Mouse (Mus musculus): ENCODE results near the gene Kifc3. TPM values are rescaled to one million over a fixed set of nuclear protein-coding genes. Genes with fewer than 3 reads are reported as not detected.
"Not testable (repeated sequence)": the region's sequence is repeated elsewhere in the genome, so short reads cannot be mapped to it uniquely, and the experiment has no call there.

Kifc3 gene
- total RNA-seq (2021): 100 to 1,000 TPM; 116 to 117 TPM
- long read RNA-seq, experiment 1, transcript Kifc3-201 (20 exons, 3,277 nt): major isoform, 30 of 106 reads
- long read RNA-seq, experiment 1, partial matches to known transcripts: 17 of 106 reads
- long read RNA-seq, experiment 1, other reads (novel, unspliced or antisense): 58 of 106 reads
- long read RNA-seq, experiment 2, transcript Kifc3-201 (20 exons, 3,277 nt): major isoform, 91 of 337 reads
- long read RNA-seq, experiment 2, partial matches to known transcripts: 35 of 337 reads
- long read RNA-seq, experiment 2, other reads (novel, unspliced or antisense): 210 of 337 reads

DNA sequence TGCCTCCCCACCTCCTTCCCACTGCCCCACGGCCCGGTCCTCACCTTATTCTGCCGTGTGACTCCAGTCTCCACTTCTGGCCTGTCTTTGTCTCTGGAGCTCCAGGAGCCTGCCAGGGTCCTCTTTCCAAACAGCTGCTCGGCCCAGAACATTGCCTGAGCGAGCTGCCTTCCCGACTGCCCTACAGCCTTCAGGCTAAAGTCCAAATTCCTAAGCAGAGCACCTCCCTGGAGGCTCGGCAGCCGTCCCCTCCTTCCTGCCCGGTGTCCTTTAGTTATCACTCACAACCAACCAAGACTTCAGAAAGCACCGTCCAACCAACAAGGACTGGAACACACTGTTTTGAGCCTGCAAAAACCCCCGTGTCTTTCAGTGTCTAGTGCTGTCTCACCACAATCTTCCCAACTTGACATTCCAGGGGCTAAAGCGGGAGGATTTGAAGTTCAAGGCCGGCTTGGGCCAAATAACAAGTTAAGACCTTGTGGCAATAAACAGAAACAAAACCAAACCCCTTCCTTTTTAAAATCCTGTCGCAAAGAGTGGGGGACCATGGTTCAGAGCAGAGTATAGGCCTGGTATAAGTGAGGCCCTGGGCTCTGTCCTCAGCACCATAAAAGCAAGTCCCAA is at the start of gene Kifc3:
TSS of gene Kifc3 (minus strand) at position 164 of the 627 bp plus-strand sequence.
- no peak for DNase-seq (ENCODE audit: low spot score in 2 of 2)

DNA sequence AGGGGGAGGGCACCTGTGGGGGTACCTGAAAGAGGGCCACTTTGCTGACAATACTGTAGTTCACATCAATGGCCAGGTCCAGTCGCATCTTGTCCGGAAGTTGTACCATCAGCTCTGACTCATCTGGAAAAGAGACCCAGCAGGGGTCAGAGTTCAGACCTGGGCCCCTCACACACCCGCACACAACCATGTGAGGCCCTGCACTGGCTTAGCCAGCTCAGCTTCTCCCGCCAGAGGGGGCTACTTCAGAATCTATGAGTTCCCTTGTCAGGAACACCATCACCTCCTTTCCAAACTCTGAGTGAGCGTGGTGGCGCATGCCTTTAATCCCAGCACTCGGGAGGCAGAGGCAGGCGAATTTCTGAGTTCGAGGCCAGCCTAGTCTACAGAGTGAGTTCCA is 49.4 kb upstream of the Kifc3 start:
- no peak for DNase-seq (ENCODE audit: low spot score in 2 of 2)

DNA sequence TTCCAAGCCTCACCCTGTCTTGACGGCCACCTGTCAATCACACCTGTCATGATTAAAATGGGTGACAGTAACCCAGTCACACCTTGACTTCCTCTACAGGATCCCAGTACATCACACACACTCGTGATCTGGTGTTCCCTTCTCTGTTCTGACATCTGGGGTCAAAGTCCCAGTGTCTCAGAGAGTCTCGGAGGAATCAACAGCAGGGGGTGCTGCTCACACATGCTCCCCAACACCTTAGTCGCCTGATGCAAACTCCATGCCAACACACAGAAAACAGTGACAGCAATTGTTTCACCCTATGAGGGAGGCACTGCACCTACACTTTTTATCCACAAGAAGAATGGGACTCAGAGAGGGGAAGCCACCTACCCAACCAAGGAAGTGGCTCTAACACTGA is 47.2 kb upstream of the Kifc3 start:
- DNase-seq (ENCODE audit: low spot score in 2 of 2): no peak

DNA sequence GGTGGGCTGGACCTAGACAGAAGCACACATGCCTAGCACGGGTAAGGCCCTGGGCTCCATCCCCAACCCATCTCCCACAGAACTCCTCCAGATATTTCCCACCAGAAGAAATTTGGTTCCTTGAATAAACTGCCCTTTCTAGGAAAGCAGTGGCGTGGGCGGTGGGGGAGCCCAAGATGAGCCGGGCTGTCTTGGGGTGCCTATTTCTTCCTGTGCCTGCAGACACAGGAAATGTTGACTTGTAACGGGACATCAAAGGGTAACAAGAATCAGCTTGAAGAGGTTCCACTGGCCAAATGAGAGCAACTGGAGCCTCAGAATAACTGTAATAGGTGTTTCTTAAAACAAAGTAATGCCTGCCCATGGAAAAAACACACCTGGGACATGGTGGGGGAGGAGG is 44.7 kb upstream of the Kifc3 start:
- no peak for DNase-seq (ENCODE audit: low spot score in 2 of 2)

DNA sequence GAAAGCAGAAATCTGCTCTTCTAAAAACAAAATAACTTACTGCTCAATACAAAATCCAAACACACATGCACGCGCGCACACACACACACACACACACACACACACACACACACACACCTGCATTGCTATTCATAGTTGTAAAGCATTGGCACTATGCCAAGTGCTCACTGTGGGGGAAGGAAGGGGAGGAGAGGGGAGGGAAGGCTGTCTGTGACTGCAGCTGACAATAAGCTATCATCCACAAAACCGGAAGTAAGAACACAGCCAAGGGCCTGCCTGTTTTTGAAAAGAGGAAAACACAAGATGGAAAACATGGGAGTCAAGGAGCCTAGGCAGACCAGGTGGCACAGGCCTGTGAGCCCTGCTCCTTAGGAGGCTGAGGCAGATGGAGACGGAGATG is 42.6 kb upstream of the Kifc3 start:
- no peak for DNase-seq (ENCODE audit: low spot score in 2 of 2)

DNA sequence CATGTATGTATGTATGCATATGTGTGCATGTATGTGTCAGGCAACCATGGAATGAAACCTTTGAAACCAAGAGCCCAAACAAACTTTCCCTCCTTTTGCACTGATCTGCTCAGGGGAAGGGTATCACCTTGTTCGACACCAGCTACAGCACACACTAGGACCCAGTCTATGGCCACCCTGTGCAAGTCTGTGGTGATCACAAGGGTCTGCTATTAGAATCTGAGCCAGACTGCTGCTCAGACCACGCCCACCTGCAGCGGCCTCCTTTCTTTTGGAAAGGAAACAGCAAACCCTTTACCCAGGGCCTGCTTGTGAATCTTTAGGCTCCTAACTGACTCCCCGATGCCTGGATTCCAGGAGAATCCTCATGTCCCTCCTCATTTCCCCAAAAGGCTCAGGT is 41.2 kb upstream of the Kifc3 start:
- no peak for DNase-seq (ENCODE audit: low spot score in 2 of 2)

DNA sequence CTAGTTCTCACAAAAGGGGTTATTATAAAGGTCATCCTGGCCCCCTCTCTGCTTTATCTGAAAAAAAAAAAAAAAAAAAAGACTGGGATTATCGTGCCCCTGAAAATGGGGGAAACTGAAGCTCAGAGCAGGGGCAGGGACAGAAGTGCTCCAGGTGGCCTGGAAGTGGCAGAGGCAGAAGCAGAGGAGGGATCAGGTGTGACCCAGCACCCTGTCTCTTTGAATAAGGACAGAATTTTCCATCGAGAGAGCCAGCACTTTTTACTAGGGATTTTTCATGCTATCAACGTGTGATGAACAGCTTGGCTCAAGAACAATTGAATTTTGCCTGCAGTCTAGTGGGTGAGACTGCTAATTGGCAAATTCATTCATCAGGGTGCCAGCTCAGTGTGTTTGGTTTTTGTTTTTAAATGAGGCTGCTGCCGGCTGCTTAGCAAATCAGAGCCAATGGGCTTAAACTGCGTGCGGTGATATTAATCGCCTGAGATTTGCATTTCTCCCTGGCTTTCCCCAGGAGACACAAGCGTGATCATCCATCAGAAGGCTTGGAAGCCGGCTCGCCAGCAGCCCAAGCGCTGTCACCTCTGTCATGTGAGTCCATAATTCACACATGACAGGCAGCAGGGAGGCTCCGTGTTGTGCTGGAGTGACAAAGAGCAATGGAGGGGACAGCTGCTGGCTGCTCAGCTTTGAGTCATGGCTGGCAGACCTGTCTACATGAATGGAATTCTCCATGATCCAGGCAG is 40.4 kb upstream of the Kifc3 start:
- no peak for DNase-seq (ENCODE audit: low spot score in 2 of 2)

DNA sequence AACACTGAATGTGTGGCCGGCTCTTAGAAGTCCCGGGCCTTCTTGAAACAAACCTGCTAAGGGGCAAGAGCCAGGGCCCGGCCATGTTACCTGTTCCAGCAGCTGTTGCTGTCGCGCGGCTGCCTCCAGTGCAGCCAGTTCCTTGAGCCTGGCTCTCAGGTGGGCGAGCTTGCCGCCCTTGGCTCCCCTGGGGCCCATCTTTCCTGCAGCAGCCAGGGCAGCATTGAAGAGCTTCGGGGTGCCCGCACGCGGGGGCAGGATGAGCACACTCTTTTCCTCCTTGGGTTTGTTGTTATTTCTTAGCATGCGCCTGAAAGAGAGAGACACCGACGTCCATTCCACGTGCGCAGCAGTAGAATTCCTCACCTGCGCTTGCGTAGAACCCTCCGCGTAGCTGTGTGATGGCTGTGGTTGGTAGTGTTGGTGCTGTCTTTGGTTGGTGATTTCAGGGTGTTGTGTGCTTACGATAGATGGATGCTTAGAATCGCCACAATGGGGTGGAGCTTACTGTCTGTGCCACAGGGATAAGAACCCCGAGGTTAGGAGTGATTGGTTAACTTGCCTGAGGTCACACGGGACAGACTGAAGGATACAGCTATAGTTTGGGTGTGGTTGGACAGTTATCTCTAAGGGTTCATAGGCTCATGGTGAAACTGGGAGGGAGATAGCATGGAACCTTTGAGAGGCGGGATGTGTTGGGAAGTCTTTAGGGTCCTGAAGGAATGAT is 39.6 kb upstream of the Kifc3 start:
- DNase-seq (ENCODE audit: low spot score in 2 of 2): no peak

DNA sequence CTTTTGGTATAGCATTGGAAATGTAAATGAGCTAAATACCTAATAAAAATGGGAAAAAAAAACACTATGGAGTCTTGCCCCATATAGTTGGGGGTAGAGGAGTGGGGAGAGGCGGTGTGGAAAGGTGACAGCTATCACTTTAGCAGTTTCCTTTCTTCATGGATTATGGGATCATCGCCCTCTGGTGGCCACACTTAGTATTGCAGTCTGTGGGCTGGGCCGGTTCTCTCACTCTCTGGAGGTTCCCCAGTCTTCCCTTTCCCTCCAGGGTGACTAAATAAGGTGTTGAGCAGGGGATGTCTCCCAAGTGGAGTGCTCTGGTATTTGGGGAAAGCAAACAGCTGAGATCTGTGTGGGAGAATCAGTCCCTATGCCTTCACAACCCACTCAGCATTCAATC is 33.1 kb upstream of the Kifc3 start:
- peak; percentile 50 to 69 for DNase-seq (ENCODE audit: low spot score in 2 of 2)

DNA sequence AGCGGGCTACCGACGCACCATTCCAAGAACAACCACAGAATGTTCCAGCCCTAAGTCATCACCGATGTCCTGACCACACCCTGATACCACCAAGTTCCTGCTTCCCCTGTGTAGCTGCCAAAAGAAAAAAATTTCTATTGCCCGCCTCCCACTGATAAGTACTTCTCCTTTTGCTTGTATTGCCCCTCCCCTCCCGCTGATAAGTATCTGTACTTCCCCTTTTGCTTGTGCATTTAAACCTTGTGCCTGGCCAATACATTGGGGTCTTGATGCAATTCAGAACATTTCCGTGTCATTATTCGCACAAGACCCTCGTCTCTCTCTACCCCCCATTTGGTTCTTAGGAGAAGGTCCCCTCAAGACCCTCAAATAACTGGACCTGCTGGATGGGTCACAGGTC is 27.5 kb upstream of the Kifc3 start:
- DNase-seq (ENCODE audit: low spot score in 2 of 2): not testable (repeated sequence)

DNA sequence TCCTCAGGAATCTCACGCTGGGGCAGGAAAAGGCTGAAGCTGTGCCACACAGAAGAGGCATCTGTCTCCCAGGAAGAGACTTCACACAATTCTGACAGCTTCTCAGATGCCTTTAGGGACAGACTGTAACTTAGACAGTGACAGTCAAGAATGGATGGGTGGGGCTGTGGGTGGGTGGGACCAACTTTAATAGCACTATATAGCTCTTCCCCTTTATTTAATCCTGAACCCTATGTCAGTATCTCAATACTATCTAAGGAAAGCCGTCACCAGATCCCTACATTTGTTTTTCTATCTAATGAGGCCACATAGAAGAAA is 24.5 kb upstream of the Kifc3 start:
- DNase-seq (ENCODE audit: low spot score in 2 of 2): no peak

DNA sequence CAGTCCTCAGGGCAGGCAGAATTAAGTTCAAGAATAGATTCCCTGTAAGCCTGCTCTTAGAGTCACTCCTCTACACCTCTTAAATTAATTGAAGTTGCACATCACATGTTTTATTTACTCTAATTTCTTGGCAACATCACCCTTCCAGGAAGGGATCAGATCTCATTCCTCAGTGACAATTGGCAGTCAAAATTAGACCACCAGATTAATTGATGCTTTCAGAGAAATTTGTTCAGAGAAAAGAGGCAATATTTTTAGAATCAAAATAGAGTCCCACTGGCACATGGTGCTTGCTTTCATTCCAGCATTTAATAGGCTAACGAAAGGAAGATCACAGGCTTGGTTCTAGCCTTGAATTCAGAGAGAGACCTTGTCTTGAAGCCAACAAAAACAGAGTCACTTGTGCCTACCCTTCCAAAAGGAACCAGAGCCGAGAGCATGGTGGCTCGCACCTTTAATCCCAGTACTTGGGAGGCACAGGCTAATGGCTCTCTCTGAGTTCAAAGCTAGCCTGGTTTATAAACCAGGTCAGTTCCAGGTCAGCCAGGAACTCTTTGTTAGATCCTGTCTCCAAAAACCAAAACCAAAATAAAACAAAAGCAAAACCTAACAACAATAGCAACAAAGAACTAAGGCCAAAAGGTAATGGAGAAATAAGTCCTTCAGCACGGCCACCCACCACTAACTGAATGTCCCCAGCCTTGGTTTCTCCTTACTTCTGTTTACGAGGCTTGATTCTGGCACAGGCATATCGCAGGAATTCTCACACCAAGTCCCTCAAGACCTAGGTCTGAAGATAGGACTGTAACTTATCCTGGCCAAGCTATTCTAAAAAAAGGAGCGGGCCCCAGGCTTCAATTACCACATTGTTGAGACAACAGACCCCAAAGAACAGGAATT is 23.9 kb upstream of the Kifc3 start:
- DNase-seq (ENCODE audit: low spot score in 2 of 2): no peak

DNA sequence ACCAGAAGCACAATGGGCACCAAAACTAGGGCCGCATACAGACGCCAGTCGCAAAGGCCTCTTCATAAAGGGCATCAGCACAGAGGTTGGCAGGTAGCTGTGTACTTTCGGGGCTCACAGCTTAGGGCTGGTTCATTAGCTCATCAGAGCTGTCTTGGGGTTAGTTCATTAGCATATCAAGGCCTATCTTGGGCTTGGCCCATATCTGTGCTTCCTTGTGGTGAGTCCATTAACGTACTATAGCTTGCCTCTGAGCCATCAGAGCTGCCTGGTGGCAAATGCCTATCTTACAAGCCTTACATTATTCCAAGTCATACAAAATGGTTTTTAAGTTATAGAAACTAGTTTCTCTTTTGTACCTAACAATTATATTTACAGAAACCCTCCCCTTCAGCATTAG is 21.4 kb upstream of the Kifc3 start:
- no peak for DNase-seq (ENCODE audit: low spot score in 2 of 2)

DNA sequence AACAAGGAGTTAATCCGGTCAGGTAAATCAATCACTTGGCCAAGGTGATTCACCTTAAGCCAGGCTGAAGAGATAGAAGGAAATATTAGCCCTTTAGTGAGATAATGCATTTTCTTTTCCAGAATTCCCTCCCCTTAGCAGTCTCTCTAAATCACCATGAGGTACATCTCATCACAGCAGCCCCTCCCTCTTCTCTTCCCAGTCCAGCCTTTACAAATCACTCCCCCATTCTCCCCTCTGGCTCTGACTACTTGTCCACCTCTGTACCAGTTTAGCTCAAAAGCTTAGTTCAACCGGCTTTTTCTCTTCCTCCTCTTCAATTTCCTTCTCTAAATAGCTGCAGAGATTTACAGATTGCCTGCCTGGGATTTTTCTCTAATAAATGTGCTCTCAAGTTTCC is 18.4 kb upstream of the Kifc3 start:
- DNase-seq (ENCODE audit: low spot score in 2 of 2): no peak

DNA sequence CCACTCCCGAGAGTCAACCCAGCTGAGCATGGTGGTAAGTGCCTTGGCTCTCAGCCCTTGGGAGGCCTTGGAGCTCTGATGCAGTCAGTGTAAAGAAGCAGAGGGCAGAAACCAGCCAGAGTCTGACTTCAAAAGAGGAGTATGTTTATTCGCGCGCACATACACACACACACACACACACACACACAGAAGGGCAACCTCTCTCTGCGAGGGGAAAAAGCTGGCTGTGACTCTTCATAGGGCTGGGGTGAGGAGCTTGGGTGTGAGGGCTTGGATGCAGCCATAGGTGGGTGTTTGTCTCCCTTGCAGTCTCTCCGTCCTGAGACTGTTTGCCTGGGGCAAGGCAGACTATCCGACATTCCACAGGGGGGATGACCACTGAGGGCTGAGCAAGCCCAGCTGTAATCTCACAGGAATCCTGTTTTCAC is 18.0 kb upstream of the Kifc3 start:
- no peak for DNase-seq (ENCODE audit: low spot score in 2 of 2)

DNA sequence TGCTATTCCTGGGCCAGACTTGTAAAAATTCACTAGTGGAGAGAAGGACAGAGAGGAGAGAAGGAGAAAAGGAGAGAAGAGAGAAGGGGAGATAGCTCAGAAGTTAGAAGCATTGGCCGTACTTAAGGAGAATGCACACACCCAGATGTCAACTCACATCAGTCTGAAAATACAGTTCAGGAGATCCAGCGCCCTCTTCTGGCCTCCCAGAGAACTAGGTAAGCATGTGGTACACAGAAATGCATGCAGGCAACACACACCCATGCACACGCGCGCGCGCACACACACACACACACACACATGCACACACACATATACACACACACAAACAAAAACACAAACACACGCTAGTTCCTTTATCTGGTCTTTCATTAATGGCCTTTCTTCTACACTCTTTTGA is 17.0 kb upstream of the Kifc3 start:
- DNase-seq (ENCODE audit: low spot score in 2 of 2): no peak

DNA sequence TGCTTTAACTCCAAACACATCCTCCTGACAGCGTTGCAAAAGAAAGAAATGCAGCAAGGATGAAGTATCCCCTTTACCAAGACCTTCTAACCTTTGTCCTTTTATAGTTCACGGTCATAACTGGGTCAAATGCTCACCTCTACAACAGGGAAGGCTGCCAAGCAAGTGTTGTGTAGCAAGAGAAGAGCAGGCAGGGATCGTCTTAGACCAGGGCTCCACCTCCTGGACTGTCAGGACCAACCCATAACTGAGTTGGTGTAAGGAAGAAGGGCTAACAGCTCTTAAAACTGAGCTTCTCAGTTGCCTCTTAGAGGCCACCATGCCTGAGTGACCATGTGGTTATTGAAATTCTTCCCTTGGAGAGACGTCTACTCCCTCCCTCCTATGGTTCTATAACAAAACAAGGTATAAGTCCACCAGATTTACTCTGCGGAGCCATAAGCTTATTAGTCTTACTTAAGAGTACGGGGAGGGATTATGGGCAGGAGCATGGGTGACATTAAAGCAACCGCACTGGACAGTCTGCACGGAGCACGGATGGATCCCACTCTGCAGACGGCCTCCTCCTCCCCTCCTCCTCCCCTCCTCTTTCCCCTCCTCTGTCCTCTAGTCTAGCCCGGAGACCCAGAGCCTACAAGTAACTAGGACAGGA is 13.2 kb upstream of the Kifc3 start:
- DNase-seq (ENCODE audit: low spot score in 2 of 2): no peak

DNA sequence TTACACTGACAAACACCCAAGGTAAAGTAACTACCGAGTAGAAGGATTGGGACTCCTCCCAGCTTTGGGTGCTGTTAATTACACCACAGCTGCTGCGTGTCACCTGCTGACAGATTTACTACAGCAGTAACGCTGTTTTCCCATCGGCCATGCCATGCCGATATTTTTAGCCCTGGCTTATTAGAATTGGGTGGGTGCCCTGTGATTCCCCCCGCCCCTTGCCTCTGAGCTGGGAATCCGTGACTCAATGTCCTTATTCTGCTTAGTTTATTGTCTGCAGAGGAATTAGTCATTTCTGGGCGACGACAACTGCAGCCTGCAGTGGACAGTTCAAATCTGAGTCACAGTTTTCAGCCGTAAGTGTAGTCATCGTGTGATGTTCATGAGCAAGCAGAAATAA is 7.3 kb upstream of the Kifc3 start:
- no peak for DNase-seq (ENCODE audit: low spot score in 2 of 2)

DNA sequence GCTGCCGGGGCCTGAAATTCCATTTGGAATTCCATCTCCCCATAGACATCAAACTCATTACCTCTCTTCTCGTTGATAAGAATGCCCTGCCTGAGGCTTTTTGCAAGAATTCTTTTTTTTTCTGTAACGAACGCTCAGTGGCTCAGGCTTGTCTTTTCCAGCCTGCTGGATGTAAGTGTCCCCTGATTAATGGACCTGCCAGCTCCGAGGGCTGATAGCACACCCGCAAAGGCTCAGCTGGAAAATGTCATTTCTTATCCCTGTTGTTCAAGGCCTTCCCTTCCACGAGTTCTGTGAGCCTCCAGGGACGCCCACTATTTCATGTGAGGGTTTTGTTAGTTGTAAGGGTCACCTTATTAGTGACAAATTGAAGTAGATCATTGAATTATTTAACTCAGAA is 3.3 kb upstream of the Kifc3 start:
- no peak for DNase-seq (ENCODE audit: low spot score in 2 of 2)

DNA sequence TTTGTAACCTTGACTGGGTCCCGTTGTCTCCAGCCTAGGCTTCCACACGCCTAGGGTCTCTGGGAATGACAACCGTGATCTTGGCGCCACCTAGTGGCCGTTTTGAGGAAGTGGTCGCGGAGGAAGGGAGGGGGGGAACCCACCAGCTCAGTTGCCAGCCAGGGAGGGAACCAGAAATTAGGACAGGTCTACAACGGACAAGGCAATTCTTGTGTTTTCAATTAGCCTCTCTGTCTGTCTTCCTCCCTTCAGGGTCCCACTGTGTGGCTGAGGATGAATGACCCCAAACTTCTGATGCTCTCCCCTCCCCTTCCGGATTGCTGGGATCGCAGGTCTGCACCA is 1.4 kb upstream of the Kifc3 start:
- DNase-seq (ENCODE audit: low spot score in 2 of 2): peak; percentile 50 to 57
